ENCODE assay signal across 10 mouse cellular contexts in genomic region chr16:87405001-87405400, GRCm38 (mm10). TPM values are rescaled to one million over a fixed set of nuclear protein-coding genes. Genes with fewer than 3 reads are reported as not detected.
DNase-seq lines count a peak whose midpoint lies in the region; ATAC-seq and TF ChIP-seq lines count a peak whose summit lies in the region.
"Had no signal": no experiment of that assay in that cellular context is flagged by ENCODE, and none has a peak within 500 bp of the region (broad histone marks: within the 10 kb centered on the region; RNA-seq: fewer than 3 reads in every experiment).

No protein-coding gene starts in this region.

- TF ChIP-seq CTCF in forebrain, postnatal 0 days (IDR thresholded peaks at IDR 0.05; ENCODE audit: low read depth), result no peak

- ATAC-seq in common myeloid progenitor, adult 5-6 weeks (replicated peaks; ENCODE audit: low read depth, poor library complexity, severe bottlenecking), result peak; percentile 97
- ATAC-seq in liver, embryonic 16.5 days (ENCODE audit: low read depth), result peak; percentile 56; the same call in 1 of the 2 replicates
- ATAC-seq in forebrain, postnatal 0 days, result no peak
- ATAC-seq in forebrain, embryonic 13.5 days, result no peak
- ATAC-seq: forebrain, embryonic 16.5 days had no signal

- no peak overlapping the region for H3K4me2 ChIP-seq in liver, embryonic 16.5 days (ENCODE audit: low read depth, low read length)
- H3K4me2 ChIP-seq in forebrain, postnatal 0 days (ENCODE audit: low read depth), result no peak overlapping the region
- H3K4me2 ChIP-seq in forebrain, embryonic 13.5 days, result no peak overlapping the region

- no peaks in the 10 kb centered on the region for H3K9me3 ChIP-seq in liver, embryonic 16.5 days (replicated peaks; ENCODE audit: control insufficient read depth, low read length)
- H3K9me3 ChIP-seq in forebrain, postnatal 0 days (ENCODE audit: low read length), result no peaks in the 10 kb centered on the region
- H3K9me3 ChIP-seq in forebrain, embryonic 13.5 days (replicated peaks), result no peaks in the 10 kb centered on the region
- H3K9me3 ChIP-seq: megakaryocyte, embryonic 14.5 days had no signal

- no peak overlapping the region for H3K4me3 ChIP-seq in liver, embryonic 16.5 days (ENCODE audit: low read depth, low read length)
- no peak overlapping the region for H3K4me3 ChIP-seq in forebrain, postnatal 0 days (ENCODE audit: low read depth, low read length)
- H3K4me3 ChIP-seq in forebrain, embryonic 13.5 days, result no peak overlapping the region
- H3K4me3 ChIP-seq: megakaryocyte, embryonic 14.5 days had no signal

- no peak overlapping the region for H3K9ac ChIP-seq in liver, embryonic 16.5 days (ENCODE audit: low read depth, low read length)
- H3K9ac ChIP-seq in forebrain, postnatal 0 days, result no peak overlapping the region
- H3K9ac ChIP-seq in forebrain, embryonic 13.5 days, result no peak overlapping the region

- no peaks in the 10 kb centered on the region for H3K27me3 ChIP-seq in liver, embryonic 16.5 days (ENCODE audit: control insufficient read depth, insufficient read depth, low read depth, low read length)
- no peaks in the 10 kb centered on the region for H3K27me3 ChIP-seq in forebrain, postnatal 0 days (ENCODE audit: insufficient read depth, low read length)
- H3K27me3 ChIP-seq in forebrain, embryonic 13.5 days, result no peaks in the 10 kb centered on the region
- H3K27me3 ChIP-seq: megakaryocyte, embryonic 14.5 days had no signal

- H3K4me1 ChIP-seq in liver, embryonic 16.5 days (ENCODE audit: control insufficient read depth, low read depth, low read length), result no peaks in the 10 kb centered on the region
- H3K4me1 ChIP-seq in forebrain, postnatal 0 days (ENCODE audit: insufficient read depth), result no peaks in the 10 kb centered on the region
- H3K4me1 ChIP-seq in forebrain, embryonic 13.5 days, result no peaks in the 10 kb centered on the region

- H3K27ac ChIP-seq in liver, embryonic 16.5 days (ENCODE audit: low read length), result no peak overlapping the region
- no peak overlapping the region for H3K27ac ChIP-seq in forebrain, postnatal 0 days (ENCODE audit: low read depth, low read length)
- H3K27ac ChIP-seq in forebrain, embryonic 13.5 days, result no peak overlapping the region

- 67% methylated on average over 3 of the region's 3 CpGs for WGBS in liver, embryonic 16.5 days (ENCODE audit: insufficient replicate concordance)
- 88% methylated on average over 3 of the region's 3 CpGs for WGBS in forebrain, postnatal 0 days
- 83% methylated on average over 3 of the region's 3 CpGs for WGBS in forebrain, embryonic 13.5 days

- peak; percentile 82 for DNase-seq in 3T3-L1 (ENCODE audit: low read depth, low spot score)
- DNase-seq in B cell, adult 2 months, result peak; percentile 62 to 73
- no peak for DNase-seq in forebrain, postnatal 0 days
- no peak for DNase-seq in gastrocnemius, postnatal 25 days
- no peak for DNase-seq in adrenal gland, postnatal 4 days (ENCODE audit: low spot score in 2 of 2)

- peaks cover 41% of the 10 kb centered on the region for H3K36me3 ChIP-seq in liver, embryonic 16.5 days (ENCODE audit: control insufficient read depth, insufficient read depth)
- peaks cover 60% of the 10 kb centered on the region for H3K36me3 ChIP-seq in forebrain, postnatal 0 days (ENCODE audit: insufficient read depth)
- H3K36me3 ChIP-seq in forebrain, embryonic 13.5 days (ENCODE audit: poor library complexity, severe bottlenecking), result peaks cover 87% of the 10 kb centered on the region

RNA-seq across cellular contexts. Expression of gene Ltn1, which starts 27.4 kb away (rescaled TPM):
- total RNA-seq in common myeloid progenitor, adult 5-6 weeks (2017), result 30.5 and 38.3 TPM in 2 replicates
- 10.4 and 10.5 TPM in 2 replicates for polyA plus RNA-seq in liver, embryonic 16.5 days (2015; fragmentation: Nextera tagmentation; extraction: Ambion mirVana)
- 17.5 and 22.1 TPM in 2 replicates for total RNA-seq in forebrain, postnatal 0 days (2014; rRNA removed)
- 13.0 and 19.1 TPM in 2 replicates for polyA plus RNA-seq in forebrain, postnatal 0 days (2015; fragmentation: Nextera tagmentation; extraction: Ambion mirVana)
- total RNA-seq in gastrocnemius, postnatal 25 days (2021), result 10 to 100 TPM; 21.2 to 23.0 TPM
- 26.0 and 29.9 TPM in 2 replicates for polyA plus RNA-seq in forebrain, embryonic 13.5 days (2015; fragmentation: Nextera tagmentation; extraction: Ambion mirVana)
- total RNA-seq in adrenal gland, postnatal 4 days (2021), result 10 to 100 TPM; 36.5 to 40.3 TPM

RNA-seq across cellular contexts. Expression of gene Rwdd2b, which starts 35.4 kb away (rescaled TPM):
- 12.3 and 16.1 TPM in 2 replicates for total RNA-seq in common myeloid progenitor, adult 5-6 weeks (2017)
- 3.6 and 4.1 TPM in 2 replicates for polyA plus RNA-seq in liver, embryonic 16.5 days (2015; fragmentation: Nextera tagmentation; extraction: Ambion mirVana)
- total RNA-seq in forebrain, postnatal 0 days (2014; rRNA removed), result 8.2 and 11.0 TPM in 2 replicates
- 13.7 and 18.0 TPM in 2 replicates for polyA plus RNA-seq in forebrain, postnatal 0 days (2015; fragmentation: Nextera tagmentation; extraction: Ambion mirVana)
- total RNA-seq in gastrocnemius, postnatal 25 days (2021), result 1 to 10 TPM; 3.6 to 3.9 TPM
- 10.7 and 11.6 TPM in 2 replicates for polyA plus RNA-seq in forebrain, embryonic 13.5 days (2015; fragmentation: Nextera tagmentation; extraction: Ambion mirVana)
- 10 to 100 TPM; 10.2 to 10.6 TPM for total RNA-seq in adrenal gland, postnatal 4 days (2021)

RNA-seq across cellular contexts. Expression of gene Usp16, which starts 49.5 kb away (rescaled TPM):
- total RNA-seq in common myeloid progenitor, adult 5-6 weeks (2017), result 135 and 172 TPM in 2 replicates
- polyA plus RNA-seq in liver, embryonic 16.5 days (2015; fragmentation: Nextera tagmentation; extraction: Ambion mirVana), result 13.6 and 15.7 TPM in 2 replicates
- 51.9 and 66.0 TPM in 2 replicates for total RNA-seq in forebrain, postnatal 0 days (2014; rRNA removed)
- polyA plus RNA-seq in forebrain, postnatal 0 days (2015; fragmentation: Nextera tagmentation; extraction: Ambion mirVana), result 42.9 and 46.2 TPM in 2 replicates
- 10 to 100 TPM; 38.3 to 47.5 TPM for total RNA-seq in gastrocnemius, postnatal 25 days (2021)
- polyA plus RNA-seq in forebrain, embryonic 13.5 days (2015; fragmentation: Nextera tagmentation; extraction: Ambion mirVana), result 50.1 and 50.4 TPM in 2 replicates
- total RNA-seq in adrenal gland, postnatal 4 days (2021), result 10 to 100 TPM; 69.4 to 69.6 TPM

RNA-seq across cellular contexts. Expression of gene N6amt1, which starts 51.0 kb away (rescaled TPM):
- total RNA-seq in common myeloid progenitor, adult 5-6 weeks (2017), result 13.5 and 14.9 TPM in 2 replicates
- 5.2 and 6.2 TPM in 2 replicates for polyA plus RNA-seq in liver, embryonic 16.5 days (2015; fragmentation: Nextera tagmentation; extraction: Ambion mirVana)
- 16.5 and 16.6 TPM in 2 replicates for total RNA-seq in forebrain, postnatal 0 days (2014; rRNA removed)
- 23.0 and 32.2 TPM in 2 replicates for polyA plus RNA-seq in forebrain, postnatal 0 days (2015; fragmentation: Nextera tagmentation; extraction: Ambion mirVana)
- 1 to 10 TPM; 6.6 to 7.1 TPM for total RNA-seq in gastrocnemius, postnatal 25 days (2021)
- polyA plus RNA-seq in forebrain, embryonic 13.5 days (2015; fragmentation: Nextera tagmentation; extraction: Ambion mirVana), result 17.5 and 18.5 TPM in 2 replicates
- 10 to 100 TPM; 32.5 to 37.1 TPM for total RNA-seq in adrenal gland, postnatal 4 days (2021)

Comparison
In these comparisons a context has a peak if more than half of its experiments do, and no peak if none do; other contexts are left out.
1. DNase-seq: peak in 3T3-L1 (single experiment) and B cell, adult 2 months (2 of 2); none in forebrain, postnatal 0 days (single experiment), gastrocnemius, postnatal 25 days (single experiment) and adrenal gland, postnatal 4 days (0 of 2).
2. ATAC-seq: peak in common myeloid progenitor, adult 5-6 weeks (single experiment) and liver, embryonic 16.5 days (single experiment); none in forebrain, postnatal 0 days (single experiment) and forebrain, embryonic 13.5 days (single experiment).